Mouse (Mus musculus) megakaryocyte, embryonic 14.5 days (primary cell): ENCODE measurements around the gene Gtf2h1. TPM values are rescaled to one million over a fixed set of nuclear protein-coding genes. Genes with fewer than 3 reads are reported as not detected.
A peak's percentile ranks its signal among the peaks of the same experiment; 100 is the strongest.
"Not testable (repeated sequence)": the region's sequence is repeated elsewhere in the genome, so short reads cannot be mapped to it uniquely, and the experiment has no call there.

ENCODE experiments used
- H3K27me3 ChIP-seq: replicated peaks from 2 replicates; pipeline ENCODE3; 2012; ENCODE audit warnings: inconsistent platforms
- H3K36me3 ChIP-seq: replicated peaks from 2 replicates; pipeline ENCODE3; 2012; ENCODE audit warnings: low read length, inconsistent platforms, mixed read lengths
- H3K4me1 ChIP-seq: 2 replicates; pipeline ENCODE4 v1.6.1; 2012; ENCODE audit warnings: inconsistent platforms
- H3K4me3 ChIP-seq: replicated peaks from 2 replicates; pipeline ENCODE3; 2012; ENCODE audit warnings: moderate library complexity, mild to moderate bottlenecking, inconsistent platforms
- H3K9me3 ChIP-seq: 2 replicates; pipeline ENCODE4 v1.6.1; 2012; ENCODE audit warnings: inconsistent platforms
- FLI1 ChIP-seq: IDR thresholded peaks from 2 replicates; pipeline ENCODE4 v1.6.1; 2012; ENCODE audit warnings: low read length, inconsistent platforms, mixed read lengths
- GATA1 ChIP-seq: IDR thresholded peaks from 3 replicates; pipeline ENCODE4 v1.6.1; 2012; ENCODE audit warnings: mixed read lengths, low read length, inconsistent platforms, borderline replicate concordance
- polyA plus RNA-seq: library from polyadenylated mRNA; stranded (reverse); fragments of >175 nt; gene quantifications from 2 replicates; pipeline ENCODE4 v1.2.3, GENCODE M21; 2012; ENCODE audit warnings: low replicate concordance; ENCODE audit not compliant: insufficient read depth

The Gtf2h1 gene
- polyA plus RNA-seq, 1 experiment = 19.9 TPM

DNA sequence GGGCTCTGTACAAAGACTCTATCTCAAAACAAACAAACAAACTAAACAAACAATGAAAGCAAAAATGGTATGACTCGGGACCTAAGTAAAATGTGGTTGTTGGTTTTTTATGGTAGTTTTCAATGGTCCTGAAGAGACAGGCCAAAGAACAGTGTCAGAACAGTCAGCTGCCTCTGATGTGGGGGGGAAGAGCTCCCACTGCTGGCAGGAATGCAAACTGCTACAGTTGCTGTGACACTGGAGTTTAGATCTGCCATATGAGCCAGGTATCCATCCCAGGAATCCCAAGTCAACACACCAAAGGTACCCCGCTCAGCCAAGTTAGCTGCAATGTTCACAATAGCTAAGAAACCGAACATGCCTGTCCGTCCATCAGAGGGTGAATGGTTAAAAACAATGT, 25.2 kb upstream of the Gtf2h1 start:
- TF ChIP-seq FLI1 = no peak
- TF ChIP-seq GATA1 = no peak
- peaks cover 93% of the 10 kb centered on the region for H3K36me3 ChIP-seq
- no peaks in the 10 kb centered on the region for H3K27me3 ChIP-seq
- H3K4me3 ChIP-seq = no peak overlapping the region
- H3K4me1 ChIP-seq = 0 out of 2 replicates have a peak, but pooled peaks cover 3% of the 10 kb centered on the region
- no peaks in the 10 kb centered on the region for H3K9me3 ChIP-seq

DNA sequence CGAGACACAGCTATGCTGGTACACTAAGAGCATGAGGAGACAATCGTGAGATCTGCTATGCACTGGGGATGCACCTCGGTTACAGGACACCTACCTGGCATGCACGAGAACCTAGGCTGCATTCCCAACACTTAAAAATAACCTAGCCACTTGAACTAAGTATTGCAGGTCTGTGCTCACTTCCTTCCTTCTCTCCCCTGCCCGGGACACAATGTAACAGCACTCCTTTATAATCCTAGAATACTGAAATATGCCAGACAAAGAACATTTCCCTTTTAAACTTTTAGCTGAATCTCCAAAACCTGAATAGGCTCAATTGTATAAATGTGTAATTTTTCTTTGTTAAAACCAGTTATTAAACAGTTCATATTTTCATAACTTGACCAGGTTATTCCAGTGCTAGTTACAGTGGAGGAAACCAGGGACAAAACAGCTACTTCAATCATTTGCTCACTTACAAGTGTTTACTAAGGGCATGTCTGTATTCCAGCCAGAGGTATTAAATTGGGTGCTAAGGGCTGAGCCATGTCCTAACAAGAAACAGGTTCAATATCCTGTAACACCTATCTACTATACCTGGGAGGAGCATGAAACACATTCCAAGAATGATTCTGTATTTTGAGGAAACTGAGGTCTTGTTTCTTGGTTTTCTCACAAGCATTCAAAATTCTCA, 6.6 kb upstream of the Gtf2h1 start:
- Histone ChIP-seq H3K4me3 (no peak overlapping the region), H3K36me3 (peaks cover 58% of the 10 kb centered on the region), H3K9me3 (no peaks in the 10 kb centered on the region), H3K27me3 (no peaks in the 10 kb centered on the region), H3K4me1 (peaks cover 24% of the 10 kb centered on the region)
- TF ChIP-seq FLI1 (no peak), GATA1 (no peak)

DNA sequence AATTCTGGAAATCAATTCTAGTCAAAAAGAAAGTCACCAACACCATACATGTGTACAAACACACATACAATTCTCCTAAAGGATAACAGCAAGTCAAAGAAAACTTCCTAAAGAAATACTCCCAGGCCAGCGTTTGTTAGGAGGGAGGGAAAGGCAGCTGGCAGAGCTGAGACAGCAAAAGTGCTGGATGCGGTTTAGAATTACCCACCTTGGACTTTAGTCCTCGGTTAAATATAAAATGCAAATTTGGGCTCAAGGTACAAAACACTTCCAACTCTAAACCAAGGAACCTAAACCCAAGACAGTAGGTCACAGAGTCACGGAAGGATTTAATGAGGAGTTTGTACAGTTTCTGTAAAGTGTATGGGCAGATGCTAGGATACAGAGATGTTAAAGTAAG, 2.0 kb upstream of the Gtf2h1 start:
- no peaks in the 10 kb centered on the region for H3K9me3 ChIP-seq
- no peaks in the 10 kb centered on the region for H3K27me3 ChIP-seq
- H3K4me1 ChIP-seq = peaks cover 48% of the 10 kb centered on the region
- H3K36me3 ChIP-seq = peaks cover 26% of the 10 kb centered on the region
- no peak overlapping the region for H3K4me3 ChIP-seq
- TF ChIP-seq GATA1 (no peak), FLI1 (no peak)

DNA sequence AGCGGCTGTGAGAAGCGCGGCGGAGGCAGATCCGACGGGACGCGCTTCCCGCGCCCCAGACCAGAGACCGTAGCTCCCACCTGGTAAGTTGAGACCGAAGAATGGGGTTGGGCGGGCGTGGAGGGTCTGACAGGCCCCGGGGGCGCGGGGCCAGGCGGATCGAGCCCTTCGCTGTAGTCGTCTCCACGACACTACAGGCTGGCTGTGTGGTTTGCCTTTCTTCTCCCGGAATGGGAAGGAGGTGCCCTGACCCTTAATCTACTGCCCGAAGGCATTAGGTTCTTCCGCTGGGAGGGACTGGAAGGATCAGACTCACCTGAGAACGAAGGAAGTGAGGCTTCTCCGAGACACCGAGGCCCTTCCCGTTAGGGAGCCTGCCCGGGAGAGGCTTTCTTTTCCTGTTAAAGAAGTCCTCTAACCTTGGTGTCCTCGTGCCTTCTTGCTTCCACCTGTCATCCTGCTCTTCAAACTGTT, 340 bp downstream of the Gtf2h1 start:
- Histone ChIP-seq H3K27me3 (no peaks in the 10 kb centered on the region), H3K36me3 (peaks cover 28% of the 10 kb centered on the region), H3K4me3 (peak overlapping the region; percentile 98), H3K4me1 (peaks cover 53% of the 10 kb centered on the region), H3K9me3 (no peaks in the 10 kb centered on the region)
- TF ChIP-seq GATA1 = no peak
- TF ChIP-seq FLI1 = no peak

DNA sequence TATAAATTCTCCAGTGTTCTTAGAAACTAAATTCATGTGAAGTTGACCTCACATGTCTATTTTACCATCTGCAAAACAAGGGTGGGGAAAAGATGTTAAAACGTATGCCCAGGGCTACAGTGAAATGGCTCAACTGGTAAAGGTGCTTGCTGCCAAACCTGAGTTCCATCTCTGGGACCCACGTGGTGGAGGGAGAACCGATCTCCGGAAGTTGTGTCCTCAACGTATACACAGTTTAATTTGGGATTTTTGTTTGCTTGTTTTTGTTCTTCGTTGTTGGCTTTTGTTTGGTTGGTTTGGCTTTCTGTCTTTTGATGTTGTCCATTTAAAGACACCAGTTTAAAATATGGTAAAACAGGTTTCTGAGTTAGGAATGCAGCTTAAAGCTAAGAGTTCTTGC, 876 bp downstream of the Gtf2h1 start:
- no peaks in the 10 kb centered on the region for H3K27me3 ChIP-seq
- TF ChIP-seq FLI1 = no peak
- TF ChIP-seq GATA1 = no peak
- peaks cover 48% of the 10 kb centered on the region for H3K4me1 ChIP-seq
- H3K4me3 ChIP-seq = peak overlapping the region; percentile 98
- peaks cover 34% of the 10 kb centered on the region for H3K36me3 ChIP-seq
- H3K9me3 ChIP-seq = no peaks in the 10 kb centered on the region

- H3K36me3 ChIP-seq = peaks cover 88% of the 10 kb centered on the region
- H3K27me3 ChIP-seq = no peaks in the 10 kb centered on the region
- TF ChIP-seq GATA1 (no peak), FLI1 (no peak)
- H3K4me1 ChIP-seq = no peaks in the 10 kb centered on the region
- H3K4me3 ChIP-seq = no peak overlapping the region
- no peaks in the 10 kb centered on the region for H3K9me3 ChIP-seq
These were observed 14.4 kb downstream of the Gtf2h1 start for GRCm38 (mm10) chr7:46810325-46810724.

DNA sequence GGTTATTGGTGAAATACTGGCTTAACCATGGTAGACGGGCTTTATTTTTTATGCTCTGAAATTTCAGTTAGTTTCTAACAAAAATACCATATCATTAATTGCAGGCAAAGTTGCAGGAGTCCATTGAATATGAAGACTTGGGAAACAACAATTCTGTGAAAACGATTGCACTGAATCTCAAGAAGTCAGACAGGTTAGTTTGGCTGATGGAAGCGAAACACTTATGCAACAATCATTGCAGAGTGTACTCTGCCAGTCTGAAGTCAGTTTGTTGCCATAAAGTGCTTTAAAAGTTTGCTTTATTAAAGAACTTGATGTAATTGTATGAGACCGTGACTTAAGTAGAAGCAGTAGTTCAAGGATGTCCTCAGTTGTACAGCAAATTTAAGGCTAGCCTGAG, 18.1 kb downstream of the Gtf2h1 start:
- H3K36me3 ChIP-seq = peaks cover 90% of the 10 kb centered on the region
- no peaks in the 10 kb centered on the region for H3K9me3 ChIP-seq
- TF ChIP-seq GATA1 (no peak), FLI1 (no peak)
- H3K4me3 ChIP-seq = no peak overlapping the region
- no peaks in the 10 kb centered on the region for H3K27me3 ChIP-seq
- no peaks in the 10 kb centered on the region for H3K4me1 ChIP-seq

GRCm38 (mm10) chr7:46820876-46821632, 25.2 kb downstream of the Gtf2h1 start:
- Histone ChIP-seq H3K4me1 (peaks cover 32% of the 10 kb centered on the region), H3K36me3 (peaks cover 76% of the 10 kb centered on the region)
- H3K27me3 ChIP-seq, H3K4me3 ChIP-seq, H3K9me3 ChIP-seq: not testable (repeated sequence)

DNA sequence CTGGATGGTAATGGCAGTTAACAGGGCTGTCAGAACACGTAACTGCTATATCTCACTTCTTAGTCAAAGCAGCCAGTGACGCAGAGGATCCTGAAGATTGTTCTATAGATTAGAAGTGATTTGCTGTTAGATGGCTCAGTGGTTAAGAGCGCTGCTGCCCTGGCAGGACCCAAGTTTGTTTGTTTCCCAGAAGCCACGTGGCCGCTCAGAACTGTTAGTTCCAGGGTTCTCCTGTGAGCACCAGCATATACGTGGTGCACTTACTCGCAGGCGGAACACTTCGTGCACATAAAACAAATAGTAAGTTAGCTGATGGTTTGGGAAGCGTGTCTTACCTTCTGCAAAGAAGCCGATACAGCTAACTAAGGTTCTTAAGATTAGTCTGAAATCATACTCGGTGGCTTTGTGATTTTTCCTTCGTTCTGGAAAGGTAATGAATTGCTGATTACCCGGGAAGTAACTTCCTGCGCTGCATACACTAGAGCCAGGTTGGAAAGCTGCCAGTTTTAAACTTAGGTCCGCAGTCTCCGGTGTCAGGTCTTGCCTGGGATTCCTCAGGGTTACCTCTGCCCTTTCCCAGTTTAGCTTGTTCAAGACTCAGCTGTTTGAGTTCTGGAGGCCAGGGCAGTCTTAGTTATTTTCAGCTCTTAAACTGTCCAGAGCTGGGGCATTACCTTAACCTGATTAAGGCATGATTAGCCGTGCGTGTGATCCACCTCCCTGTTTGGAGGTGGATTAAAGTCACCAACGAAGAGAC, 31.3 kb downstream of the Gtf2h1 start:
- no peak for TF ChIP-seq FLI1
- no peak for TF ChIP-seq GATA1
- H3K4me1 ChIP-seq = peaks cover 82% of the 10 kb centered on the region
- H3K9me3 ChIP-seq = no peaks in the 10 kb centered on the region
- H3K36me3 ChIP-seq = peaks cover 25% of the 10 kb centered on the region
- no peak overlapping the region for H3K4me3 ChIP-seq
- H3K27me3 ChIP-seq = no peaks in the 10 kb centered on the region

DNA sequence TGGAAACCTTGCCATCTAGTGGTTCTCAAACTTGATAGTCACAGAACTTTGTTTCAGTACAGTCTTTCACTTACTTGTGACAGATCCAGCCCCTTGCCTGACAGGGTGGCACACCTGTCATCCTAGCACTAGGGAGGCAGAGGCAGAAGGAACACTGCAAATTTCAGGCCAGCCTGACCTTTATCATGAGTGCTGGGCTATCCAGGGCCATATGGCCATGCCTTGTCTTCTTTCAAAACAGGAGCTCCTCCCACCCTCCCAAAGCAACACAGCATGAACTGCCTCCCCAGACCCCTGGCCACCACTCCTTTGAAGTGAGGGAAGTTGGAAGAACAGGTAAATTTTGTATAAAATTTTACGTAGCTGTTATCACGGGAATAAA, 31.9 kb downstream of the Gtf2h1 start:
- H3K9me3 ChIP-seq = no peaks in the 10 kb centered on the region
- peaks cover 82% of the 10 kb centered on the region for H3K4me1 ChIP-seq
- no peaks in the 10 kb centered on the region for H3K27me3 ChIP-seq
- no peak overlapping the region for H3K4me3 ChIP-seq
- H3K36me3 ChIP-seq = peaks cover 20% of the 10 kb centered on the region
- TF ChIP-seq FLI1 (no peak), GATA1 (no peak)
